Mouse (Mus musculus): ENCODE measurements around the gene Emilin2.
A peak's percentile ranks its signal among the peaks of the same experiment; 100 is the strongest.

Gene Emilin2

GRCm38 (mm10) chr17:71264739-71265138 lies 47.0 kb downstream of the Emilin2 start:
- DNase-seq (ENCODE audit: low read depth), result no peak

- no peak for DNase-seq (ENCODE audit: low read depth)
Measured at GRCm38 (mm10) chr17:71263136-71263535, 48.6 kb downstream of the Emilin2 start.

- DNase-seq (ENCODE audit: low read depth), result no peak
Measured at GRCm38 (mm10) chr17:71260658-71261057, 51.1 kb downstream of the Emilin2 start.

- DNase-seq (ENCODE audit: low read depth), result no peak
Measured at GRCm38 (mm10) chr17:71259727-71260126, 52.1 kb downstream of the Emilin2 start.

- DNase-seq (ENCODE audit: low read depth), result peak; percentile 20
Measured at GRCm38 (mm10) chr17:71256806-71257536, 54.8 kb downstream of the Emilin2 start.

- no peak for DNase-seq (ENCODE audit: low read depth)
Measured at GRCm38 (mm10) chr17:71256068-71256615, 55.6 kb downstream of the Emilin2 start.

GRCm38 (mm10) chr17:71254736-71255135 lies 57.0 kb downstream of the Emilin2 start:
- DNase-seq (ENCODE audit: low read depth), result no peak

- no peak for DNase-seq (ENCODE audit: low read depth)
Measured at GRCm38 (mm10) chr17:71254106-71254505, 57.7 kb downstream of the Emilin2 start.

GRCm38 (mm10) chr17:71253391-71253790 lies 58.4 kb downstream of the Emilin2 start:
- DNase-seq (ENCODE audit: low read depth), result no peak

GRCm38 (mm10) chr17:71252101-71252500 lies 59.7 kb downstream of the Emilin2 start:
- no peak for DNase-seq (ENCODE audit: low read depth)

- DNase-seq (ENCODE audit: low read depth), result no peak
Measured at GRCm38 (mm10) chr17:71251601-71252001, 60.2 kb downstream of the Emilin2 start.

GRCm38 (mm10) chr17:71250819-71251600 lies 60.8 kb downstream of the Emilin2 start:
- peak; percentile 70 for DNase-seq (ENCODE audit: low read depth)

- no peak for DNase-seq (ENCODE audit: low read depth)
Measured at GRCm38 (mm10) chr17:71250046-71250445, 61.7 kb downstream of the Emilin2 start.

GRCm38 (mm10) chr17:71248963-71249362 lies 62.8 kb downstream of the Emilin2 start:
- DNase-seq (ENCODE audit: low read depth), result no peak

GRCm38 (mm10) chr17:71246022-71246421 lies 65.8 kb downstream of the Emilin2 start:
- no peak for DNase-seq (ENCODE audit: low read depth)

- no peak for DNase-seq (ENCODE audit: low read depth)
Measured at GRCm38 (mm10) chr17:71245133-71245532, 66.6 kb downstream of the Emilin2 start.

GRCm38 (mm10) chr17:71242666-71243065 lies 69.1 kb downstream of the Emilin2 start:
- DNase-seq (ENCODE audit: low read depth), result no peak

GRCm38 (mm10) chr17:71240811-71241210 lies 71.0 kb downstream of the Emilin2 start:
- DNase-seq (ENCODE audit: low read depth), result no peak

GRCm38 (mm10) chr17:71238494-71238893 lies 73.3 kb downstream of the Emilin2 start:
- DNase-seq (ENCODE audit: low read depth), result no peak

- DNase-seq (ENCODE audit: low read depth), result no peak
Measured at GRCm38 (mm10) chr17:71235229-71235958, 76.4 kb downstream of the Emilin2 start.

GRCm38 (mm10) chr17:71234041-71234594 lies 77.7 kb downstream of the Emilin2 start:
- no peak for DNase-seq (ENCODE audit: low read depth)

- DNase-seq (ENCODE audit: low read depth), result no peak
Measured at GRCm38 (mm10) chr17:71233210-71233609, 78.6 kb downstream of the Emilin2 start.
